Mouse (Mus musculus): ENCODE measurements around the gene Pex5. TPM values are rescaled to one million over a fixed set of nuclear protein-coding genes. Genes with fewer than 3 reads are reported as not detected.

The Pex5 gene
- polyA plus RNA-seq (2012; rRNA removed) = 29.9 and 31.3 TPM in 2 replicates

GRCm38 (mm10) chr6:124414927-124415325 is at the start of gene Pex5:
Gene Pex5, minus strand, starts transcription at chr6:124415067.

Other genes with a start within 250 kb of the Pex5 start
- not detected in 2 replicates for gene Vmn2r27, start 183.2 kb downstream of the Pex5 start, polyA plus RNA-seq (2012; rRNA removed)
- gene Cd163, start 110.4 kb downstream of the Pex5 start, polyA plus RNA-seq (2012; rRNA removed) = 0.87 and 0.89 TPM in 2 replicates
- gene Clstn3, start 49.7 kb upstream of the Pex5 start, polyA plus RNA-seq (2012; rRNA removed) = 1.5 and 1.6 TPM in 2 replicates
- gene C1rl, start 78.0 kb upstream of the Pex5 start, polyA plus RNA-seq (2012; rRNA removed) = 0.87 and 1.7 TPM in 2 replicates
- 16.3 and 21.3 TPM in 2 replicates for gene C1ra, start 97.3 kb upstream of the Pex5 start, polyA plus RNA-seq (2012; rRNA removed)
- gene C1s1, start 127.3 kb upstream of the Pex5 start, polyA plus RNA-seq (2012; rRNA removed) = 25.9 and 28.2 TPM in 2 replicates
- not detected in 2 replicates for gene C1rb, start 155.2 kb upstream of the Pex5 start, polyA plus RNA-seq (2012; rRNA removed)
- gene C1s2, start 221.0 kb upstream of the Pex5 start, polyA plus RNA-seq (2012; rRNA removed) = not detected in 2 replicates
- gene Lpcat3, start 248.0 kb upstream of the Pex5 start, polyA plus RNA-seq (2012; rRNA removed) = 102 and 141 TPM in 2 replicates